Comparison of ENCODE assay signal across 8 mouse cellular contexts in the genomic region with DNA sequence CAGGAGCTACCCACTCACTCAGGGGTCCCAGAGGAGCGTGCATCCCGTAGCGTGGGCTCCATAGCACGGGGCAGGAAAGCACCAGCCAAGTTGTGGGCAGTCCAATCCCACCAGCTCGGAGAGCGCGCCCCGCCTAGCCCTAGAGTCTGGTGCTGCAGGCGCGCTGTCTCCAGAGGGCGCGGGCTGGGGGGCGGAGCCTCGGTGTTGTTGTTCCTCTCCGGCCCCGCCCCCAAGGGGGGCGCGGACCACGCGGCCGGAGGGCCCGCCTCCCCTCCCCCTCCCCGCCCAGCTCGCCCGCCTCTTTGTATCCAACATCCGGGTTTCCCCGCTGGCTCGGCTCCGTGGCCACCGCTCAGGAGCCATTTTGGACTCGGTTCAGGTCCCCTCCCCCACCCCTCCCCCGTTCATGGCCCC. TPM values are rescaled to one million over a fixed set of nuclear protein-coding genes. Genes with fewer than 3 reads are reported as not detected.
DNase-seq lines count a peak whose midpoint lies in the region; ATAC-seq and TF ChIP-seq lines count a peak whose summit lies in the region.

Gene Acvr2b (plus strand): TSS at position 318 of the 414 bp plus-strand sequence.

- H3K36me3 ChIP-seq in forebrain, embryonic 10.5 days (replicated peaks) = peaks cover 23% of the 10 kb centered on the region
- H3K36me3 ChIP-seq in heart, embryonic 15.5 days = no peaks in the 10 kb centered on the region
- no peaks in the 10 kb centered on the region for H3K36me3 ChIP-seq in liver, embryonic 13.5 days
- no peaks in the 10 kb centered on the region for H3K36me3 ChIP-seq in stomach, embryonic 15.5 days

- peak within 1 kb of the TSS; percentile 100 for H3K27ac ChIP-seq in forebrain, embryonic 10.5 days
- H3K27ac ChIP-seq in heart, embryonic 15.5 days = peak within 1 kb of the TSS; percentile 97
- H3K27ac ChIP-seq in liver, embryonic 13.5 days = peak within 1 kb of the TSS; percentile 78
- H3K27ac ChIP-seq in stomach, embryonic 15.5 days = peak within 1 kb of the TSS; percentile 96

- no peak for TF ChIP-seq POLR2A in brain, embryonic 14.5 days (IDR thresholded peaks at IDR 0.05; ENCODE audit: borderline replicate concordance, extremely low read depth, insufficient read depth, insufficient read length, poor library complexity, severe bottlenecking)

- TF ChIP-seq CTCF in brain, embryonic 14.5 days (IDR thresholded peaks at IDR 0.05; ENCODE audit: borderline replicate concordance, extremely low read depth, insufficient read depth, insufficient read length) = peak; percentile 37; the same call in 1 of the 2 replicates

- peaks cover 41% of the 10 kb centered on the region for H3K4me1 ChIP-seq in forebrain, embryonic 10.5 days
- peaks cover 21% of the 10 kb centered on the region for H3K4me1 ChIP-seq in heart, embryonic 15.5 days (replicated peaks)
- H3K4me1 ChIP-seq in liver, embryonic 13.5 days (replicated peaks) = peaks cover 34% of the 10 kb centered on the region
- H3K4me1 ChIP-seq in stomach, embryonic 15.5 days = peaks cover 15% of the 10 kb centered on the region

- ATAC-seq in heart, embryonic 15.5 days (replicated peaks; ENCODE audit: insufficient number of reproducible peaks, insufficient read depth, low FRiP score, low read depth) = peak; percentile 95
- ATAC-seq in liver, embryonic 13.5 days (ENCODE audit: low read depth) = peak; percentile 86
- ATAC-seq in stomach, embryonic 15.5 days (ENCODE audit: insufficient read depth, low FRiP score, low read depth) = peak; percentile 92

- no peaks in the 10 kb centered on the region for H3K27me3 ChIP-seq in forebrain, embryonic 10.5 days (ENCODE audit: poor library complexity, severe bottlenecking)
- H3K27me3 ChIP-seq in heart, embryonic 15.5 days = no peaks in the 10 kb centered on the region
- H3K27me3 ChIP-seq in liver, embryonic 13.5 days = peaks cover 47% of the 10 kb centered on the region
- no peaks in the 10 kb centered on the region for H3K27me3 ChIP-seq in stomach, embryonic 15.5 days (replicated peaks)

- H3K9ac ChIP-seq in heart, embryonic 15.5 days = peak within 1 kb of the TSS; percentile 88
- peak within 1 kb of the TSS; percentile 77 for H3K9ac ChIP-seq in liver, embryonic 13.5 days
- peak within 1 kb of the TSS; percentile 84 for H3K9ac ChIP-seq in stomach, embryonic 15.5 days

- H3K9me3 ChIP-seq in forebrain, embryonic 10.5 days = no peaks in the 10 kb centered on the region; the same call in 1 of the 2 replicates
- no peaks in the 10 kb centered on the region for H3K9me3 ChIP-seq in heart, embryonic 15.5 days (replicated peaks)
- no peaks in the 10 kb centered on the region for H3K9me3 ChIP-seq in liver, embryonic 13.5 days (replicated peaks)
- no peaks in the 10 kb centered on the region for H3K9me3 ChIP-seq in stomach, embryonic 15.5 days

- under 1% methylated on average over 32 of the region's 32 CpGs for WGBS in forebrain, embryonic 10.5 days
- under 1% methylated on average over 31 of the region's 32 CpGs for WGBS in heart, embryonic 15.5 days
- under 1% methylated on average over 23 of the region's 32 CpGs for WGBS in liver, embryonic 13.5 days (ENCODE audit: insufficient replicate concordance)
- WGBS in stomach, embryonic 15.5 days = under 1% methylated on average over 31 of the region's 32 CpGs

- H3K4me2 ChIP-seq in heart, embryonic 15.5 days = peak within 1 kb of the TSS; percentile 87
- H3K4me2 ChIP-seq in liver, embryonic 13.5 days = peak within 1 kb of the TSS; percentile 81
- peak within 1 kb of the TSS; percentile 98 for H3K4me2 ChIP-seq in stomach, embryonic 15.5 days

- peak within 1 kb of the TSS; percentile 69 for H3K4me3 ChIP-seq in forebrain, embryonic 10.5 days
- H3K4me3 ChIP-seq in heart, embryonic 15.5 days = peak within 1 kb of the TSS; percentile 93
- H3K4me3 ChIP-seq in liver, embryonic 13.5 days (replicated peaks) = peak within 1 kb of the TSS; percentile 69
- peak within 1 kb of the TSS; percentile 87 for H3K4me3 ChIP-seq in stomach, embryonic 15.5 days (replicated peaks)

- DNase-seq in CD4-positive helper T cell, adult 2 months (ENCODE audit: low read depth, low spot score) = peak; percentile 50
- peak; percentile 98 for DNase-seq in brain, embryonic 14.5 days (ENCODE audit: low read depth)
- DNase-seq in forebrain, embryonic 10.5 days (ENCODE audit: extremely low spot score, low spot score) = peak; percentile 96
- DNase-seq in kidney, postnatal 25 days = peak; percentile 98 to 99
- peak; percentile 74 for DNase-seq in liver, embryonic 13.5 days
- peak; percentile 98 for DNase-seq in neural tube, embryonic 10.5 days (ENCODE audit: extremely low spot score, low spot score)

RNA-seq across cellular contexts. Expression of gene Acvr2b, which starts in this region (rescaled TPM):
- polyA plus RNA-seq in brain, embryonic 14.5 days (2012; rRNA removed) = 22.1 and 32.1 TPM in 2 replicates
- polyA plus RNA-seq in forebrain, embryonic 10.5 days (2016; fragmentation: Nextera tagmentation; extraction: Ambion mirVana) = 66.0 and 70.6 TPM in 2 replicates
- 9.5 and 12.6 TPM in 2 replicates for polyA plus RNA-seq in heart, embryonic 15.5 days (2015; fragmentation: Nextera tagmentation; extraction: Ambion mirVana)
- 1.8 and 2.1 TPM in 2 replicates for polyA plus RNA-seq in liver, embryonic 13.5 days (2015; fragmentation: Nextera tagmentation; extraction: Ambion mirVana)
- polyA plus RNA-seq in stomach, embryonic 15.5 days (2015; fragmentation: Nextera tagmentation; extraction: Ambion mirVana) = 19.3 and 20.3 TPM in 2 replicates

Comparison
In these comparisons a context has a peak if more than half of its experiments do, and no peak if none do; other contexts are left out.
1. Peak in every context shown above with its lines: DNase-seq, ATAC-seq, H3K4me3 ChIP-seq and H3K27ac ChIP-seq.